Mouse (Mus musculus) lung, embryonic 15.5 days (tissue): ENCODE data around the gene Aaas. TPM values are rescaled to one million over a fixed set of nuclear protein-coding genes. Genes with fewer than 3 reads are reported as not detected.
A peak's percentile ranks its signal among the peaks of the same experiment; 100 is the strongest.

Source experiments
- ATAC-seq: fragments of 200-750 bp; cut with Nextera tagmentation; 2 replicates; pipeline ENCODE4 v1.8.0; 2017; ENCODE audit warnings: moderate number of reproducible peaks, borderline replicate concordance; ENCODE audit not compliant: low FRiP score, low TSS enrichment; ENCODE audit errors: extremely low read depth
- H3K27ac ChIP-seq: fragments of 300-500 bp; sonication (generic); 2 replicates; pipeline ENCODE4 v1.5.1; 2015; ENCODE audit warnings: moderate library complexity, mild to moderate bottlenecking, inconsistent platforms
- H3K27me3 ChIP-seq: fragments of 300-500 bp; sonication (generic); 2 replicates; pipeline ENCODE4 v1.6.1; 2015; ENCODE audit warnings: inconsistent platforms
- H3K36me3 ChIP-seq: fragments of 300-500 bp; sonication (generic); 2 replicates; pipeline ENCODE4 v1.6.1; 2015; ENCODE audit warnings: inconsistent platforms
- H3K4me1 ChIP-seq: fragments of 300-500 bp; sonication (generic); 2 replicates; pipeline ENCODE4 v1.6.1; 2015; ENCODE audit warnings: inconsistent platforms
- H3K4me2 ChIP-seq: fragments of 300-500 bp; sonication (generic); 2 replicates; pipeline ENCODE4 v1.6.1; 2015; ENCODE audit warnings: inconsistent platforms, mild to moderate bottlenecking, moderate library complexity
- H3K4me3 ChIP-seq: fragments of 300-500 bp; sonication (generic); 2 replicates; pipeline ENCODE4 v1.5.1; 2015; ENCODE audit warnings: mild to moderate bottlenecking, inconsistent platforms
- H3K9ac ChIP-seq: fragments of 300-500 bp; sonication (generic); 2 replicates; pipeline ENCODE4 v1.6.1; 2015; ENCODE audit warnings: inconsistent platforms
- H3K9me3 ChIP-seq: fragments of 300-500 bp; sonication (generic); 2 replicates; pipeline ENCODE4 v1.6.1; 2016; ENCODE audit warnings: inconsistent platforms
- WGBS: fragments of 180-500 bp; shearing (Covaris S2); methylation state at CpG from one replicate; pipeline ENCODE4 v1.1.7; 2015; 5-methylcytosine and 5-hydroxymethylcytosine counted together
- polyA plus RNA-seq: library from polyadenylated mRNA; unstranded; fragments of >200 nt; fragmentation: Nextera tagmentation; extraction: Ambion mirVana; gene quantifications from 2 replicates; pipeline ENCODE4 v1.2.1, GENCODE M21; 2015

The Aaas gene
- polyA plus RNA-seq, 1 experiment from 2014 or later, result 92.0 TPM

GRCm38 (mm10) chr15:102331610-102332015 lies 19.0 kb downstream of the Aaas start, which contains the start of gene Myg1:
Gene Myg1 (plus strand): TSS chr15:102331709.
- Histone ChIP-seq H3K4me2 (peak within 1 kb of the TSS; percentile 69), H3K36me3 (peaks cover 55% of the 10 kb centered on the region), H3K9me3 (no peaks in the 10 kb centered on the region), H3K4me3 (peak within 1 kb of the TSS; percentile 63), H3K27me3 (no peaks in the 10 kb centered on the region), H3K27ac (peak within 1 kb of the TSS; percentile 72), H3K4me1 (peaks cover 29% of the 10 kb centered on the region), H3K9ac (peak within 1 kb of the TSS; percentile 65)
- peak; percentile 92; the same call in 1 of the 2 replicates for ATAC-seq
- under 1% methylated on average over 30 of the region's 30 CpGs for WGBS

DNA sequence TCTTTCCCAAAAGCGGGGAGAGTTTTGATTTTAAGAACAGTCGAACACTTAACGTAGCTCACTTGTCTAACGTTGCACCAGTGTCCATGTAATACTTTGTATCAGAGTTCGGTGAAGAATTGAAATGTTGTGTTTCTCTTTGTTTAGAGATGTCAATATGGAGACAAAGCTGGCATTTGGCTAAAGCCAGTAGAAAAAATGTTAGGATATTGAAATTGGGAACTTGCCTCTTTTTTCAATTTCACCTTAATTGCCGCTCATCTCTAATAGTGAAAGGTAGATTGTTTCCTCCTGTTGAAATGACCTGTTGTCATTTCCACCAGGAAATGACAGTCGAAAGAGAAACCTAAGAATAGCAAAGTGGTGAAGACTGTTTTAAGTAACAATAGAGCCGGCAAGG lies 23.7 kb downstream of the Aaas start:
- peak overlapping the region; percentile 75 for H3K4me2 ChIP-seq
- 51% methylated on average over 8 of the region's 8 CpGs for WGBS
- H3K4me3 ChIP-seq, result peak overlapping the region; percentile 90
- no peak for ATAC-seq
- no peaks in the 10 kb centered on the region for H3K9me3 ChIP-seq
- no peaks in the 10 kb centered on the region for H3K27me3 ChIP-seq
- H3K9ac ChIP-seq, result peak overlapping the region; percentile 85
- H3K27ac ChIP-seq, result no peak overlapping the region
- H3K36me3 ChIP-seq, result peaks cover 45% of the 10 kb centered on the region
- H3K4me1 ChIP-seq, result peaks cover 20% of the 10 kb centered on the region

DNA sequence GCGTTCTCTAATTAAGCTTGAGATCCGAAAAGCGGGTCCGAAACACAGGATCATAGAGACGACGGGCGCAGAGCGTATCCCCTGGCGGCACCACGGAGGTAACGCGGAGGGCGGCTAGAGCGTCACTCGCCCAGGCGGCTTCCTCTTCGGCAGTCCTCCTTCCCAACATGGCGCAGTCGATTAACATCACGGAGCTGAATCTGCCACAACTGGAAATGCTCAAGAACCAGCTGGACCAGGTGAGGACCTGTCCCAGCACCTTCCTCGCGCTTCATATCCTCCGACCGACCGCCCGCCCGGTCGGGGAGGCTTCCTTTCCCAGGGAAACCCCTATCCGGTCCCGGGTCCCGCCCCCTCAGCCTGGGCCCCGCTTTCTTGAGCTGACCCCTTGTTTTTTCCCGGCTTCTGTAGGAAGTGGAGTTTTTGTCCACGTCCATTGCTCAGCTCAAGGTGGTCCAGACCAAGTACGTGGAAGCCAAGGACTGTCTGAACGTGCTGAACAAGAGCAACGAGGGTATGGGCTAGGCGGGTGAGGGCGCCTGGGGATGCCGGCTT lies 24.5 kb downstream of the Aaas start, which contains the start of gene Pfdn5:
TSS of gene Pfdn5 (plus strand) at position 95 of the 555 bp plus-strand sequence.
- H3K4me1 ChIP-seq, result peaks cover 16% of the 10 kb centered on the region
- peak within 1 kb of the TSS; percentile 85 for H3K9ac ChIP-seq
- H3K4me3 ChIP-seq, result peak within 1 kb of the TSS; percentile 90
- 0% methylated on average over 40 of the region's 40 CpGs for WGBS
- H3K4me2 ChIP-seq, result peak within 1 kb of the TSS; percentile 75
- no peaks in the 10 kb centered on the region for H3K9me3 ChIP-seq
- H3K27me3 ChIP-seq, result no peaks in the 10 kb centered on the region
- H3K36me3 ChIP-seq, result peaks cover 53% of the 10 kb centered on the region
- H3K27ac ChIP-seq, result peak within 1 kb of the TSS; percentile 71
- ATAC-seq, result peak; percentile 87

DNA sequence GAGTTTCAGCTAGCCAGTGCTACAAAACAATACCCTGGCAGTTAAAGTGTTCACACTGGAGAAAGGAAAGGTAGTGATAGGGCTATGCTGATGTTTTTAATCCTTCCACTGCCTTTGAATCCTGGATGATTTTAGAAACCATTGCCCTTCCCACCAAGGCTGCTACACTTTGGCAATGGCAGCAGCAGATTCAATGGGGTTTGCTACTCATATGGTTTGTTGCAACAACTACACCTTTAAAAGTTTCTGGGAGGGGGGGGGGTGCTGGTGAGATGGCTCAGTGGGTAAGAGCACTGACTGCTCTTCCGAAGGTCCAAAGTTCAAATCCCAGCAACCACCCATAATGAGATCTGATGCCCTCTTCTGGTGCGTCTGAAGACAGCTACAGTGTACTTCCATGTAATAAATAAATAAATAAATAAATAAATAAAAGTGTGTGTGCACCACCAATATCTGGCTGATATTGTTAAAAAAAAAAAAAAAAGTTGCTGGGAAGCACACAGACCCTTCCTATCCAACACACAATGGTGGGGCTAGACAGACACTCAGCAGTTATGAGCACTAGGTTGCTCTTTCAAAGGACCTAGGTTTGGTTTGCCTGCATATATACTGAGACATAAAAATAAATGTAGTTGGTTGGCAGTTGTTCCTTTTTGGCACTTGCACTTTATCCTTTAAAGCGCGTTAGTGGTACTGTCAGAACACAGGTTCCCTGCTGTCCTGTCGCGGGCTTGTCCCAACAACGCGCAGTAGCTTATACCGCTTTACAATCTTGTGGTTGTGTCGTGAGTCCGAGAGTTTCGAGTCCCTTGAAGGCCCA lies 25.7 kb downstream of the Aaas start:
- peaks cover 10% of the 10 kb centered on the region for H3K4me1 ChIP-seq
- H3K9me3 ChIP-seq, result no peaks in the 10 kb centered on the region
- H3K4me3 ChIP-seq, result peak overlapping the region; percentile 90; the same call in 1 of the 2 replicates
- H3K4me2 ChIP-seq, result peak overlapping the region; percentile 75
- H3K9ac ChIP-seq, result no peak overlapping the region
- H3K27ac ChIP-seq, result no peak overlapping the region
- ATAC-seq, result no peak
- H3K27me3 ChIP-seq, result no peaks in the 10 kb centered on the region
- H3K36me3 ChIP-seq, result peaks cover 57% of the 10 kb centered on the region
- WGBS, result 70% methylated on average over 12 of the region's 12 CpGs

- H3K36me3 ChIP-seq, result peaks cover 91% of the 10 kb centered on the region
- no peaks in the 10 kb centered on the region for H3K9me3 ChIP-seq
- no peaks in the 10 kb centered on the region for H3K27me3 ChIP-seq
- no peak overlapping the region for H3K9ac ChIP-seq
- no peaks in the 10 kb centered on the region for H3K4me1 ChIP-seq
- WGBS, result 84% methylated on average over 6 of the region's 6 CpGs
- ATAC-seq, result no peak
- H3K4me2 ChIP-seq, result no peak overlapping the region
- no peak overlapping the region for H3K27ac ChIP-seq
- H3K4me3 ChIP-seq, result no peak overlapping the region
Observed at GRCm38 (mm10) chr15:102316263-102316662, 34.3 kb downstream of the Aaas start.

GRCm38 (mm10) chr15:102315292-102315691 lies 35.3 kb downstream of the Aaas start:
- peaks cover 89% of the 10 kb centered on the region for H3K36me3 ChIP-seq
- H3K4me1 ChIP-seq, result no peaks in the 10 kb centered on the region
- H3K9me3 ChIP-seq, result no peaks in the 10 kb centered on the region
- WGBS, result 84% methylated on average over 8 of the region's 8 CpGs
- ATAC-seq, result no peak
- no peak overlapping the region for H3K4me3 ChIP-seq
- H3K27ac ChIP-seq, result no peak overlapping the region
- H3K4me2 ChIP-seq, result no peak overlapping the region
- H3K9ac ChIP-seq, result no peak overlapping the region
- no peaks in the 10 kb centered on the region for H3K27me3 ChIP-seq

GRCm38 (mm10) chr15:102311489-102311888 lies 39.1 kb downstream of the Aaas start:
- no peaks in the 10 kb centered on the region for H3K27me3 ChIP-seq
- no peak overlapping the region for H3K9ac ChIP-seq
- no peak overlapping the region for H3K4me2 ChIP-seq
- H3K9me3 ChIP-seq, result no peaks in the 10 kb centered on the region
- peaks cover 87% of the 10 kb centered on the region for H3K36me3 ChIP-seq
- H3K4me3 ChIP-seq, result no peak overlapping the region
- H3K27ac ChIP-seq, result 0 out of 2 replicates have a peak overlapping the region, but pooled peaks have one; percentile 17
- peaks cover 7% of the 10 kb centered on the region for H3K4me1 ChIP-seq
- no peak for ATAC-seq

- ATAC-seq, result peak; percentile 93
- Histone ChIP-seq H3K36me3 (peaks cover 87% of the 10 kb centered on the region), H3K27me3 (no peaks in the 10 kb centered on the region), H3K4me3 (no peak overlapping the region), H3K4me2 (no peak overlapping the region), H3K9ac (no peak overlapping the region), H3K4me1 (peaks cover 7% of the 10 kb centered on the region), H3K9me3 (no peaks in the 10 kb centered on the region), H3K27ac (peak overlapping the region; percentile 69)
- WGBS, result 43% methylated on average over 10 of the region's 10 CpGs
Observed at GRCm38 (mm10) chr15:102310074-102310845, 40.3 kb downstream of the Aaas start.

DNA sequence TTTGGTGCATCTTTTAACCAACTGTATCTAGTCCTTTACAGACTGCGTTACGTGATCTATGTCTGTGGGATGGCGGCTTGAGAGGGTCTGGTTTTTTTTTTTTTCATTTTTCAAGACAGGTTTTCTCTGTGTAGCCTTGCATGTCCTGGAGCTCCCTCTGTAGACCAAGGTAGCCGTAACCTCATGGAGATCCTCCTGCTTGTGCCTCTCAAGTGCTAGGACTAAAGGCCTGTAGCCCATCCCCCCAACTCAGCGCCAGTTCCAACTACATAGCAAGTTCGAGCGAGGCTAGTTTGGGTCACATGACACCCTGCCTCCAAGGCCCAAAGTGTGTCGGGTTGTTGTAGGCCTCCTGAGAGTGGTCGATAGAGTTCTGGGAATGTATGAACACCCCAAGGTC lies 41.9 kb downstream of the Aaas start:
- WGBS, result 77% methylated on average over 9 of the region's 9 CpGs

DNA sequence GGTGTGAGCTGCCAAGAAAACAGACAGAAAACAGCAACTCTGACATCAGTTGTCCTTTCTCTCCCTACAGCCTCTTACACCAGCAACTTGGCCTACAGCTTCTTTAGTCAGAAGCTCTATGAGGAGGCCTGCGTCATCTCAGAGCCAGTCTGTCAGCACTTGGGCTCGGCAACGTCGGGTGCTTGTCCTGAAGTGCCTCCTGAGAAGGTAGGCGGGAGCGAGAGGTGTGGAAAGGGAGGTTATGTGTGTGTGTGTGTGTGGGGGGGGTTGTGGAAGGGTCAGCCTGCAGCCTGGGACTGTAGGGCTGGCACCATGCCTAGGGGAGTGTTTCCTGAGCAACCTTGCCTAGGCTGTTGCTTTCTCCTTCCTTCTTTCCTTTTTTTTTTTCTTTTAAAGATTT lies 48.0 kb downstream of the Aaas start:
- no peak overlapping the region for H3K4me3 ChIP-seq
- no peak overlapping the region for H3K4me2 ChIP-seq
- peak; percentile 52; the same call in 1 of the 2 replicates for ATAC-seq
- peaks cover 83% of the 10 kb centered on the region for H3K36me3 ChIP-seq
- H3K27ac ChIP-seq, result no peak overlapping the region
- 51% methylated on average over 6 of the region's 6 CpGs for WGBS
- no peaks in the 10 kb centered on the region for H3K27me3 ChIP-seq
- H3K9me3 ChIP-seq, result no peaks in the 10 kb centered on the region
- H3K9ac ChIP-seq, result no peak overlapping the region
- 0 out of 2 replicates have a peak, but pooled peaks cover 2% of the 10 kb centered on the region for H3K4me1 ChIP-seq

More for the DNA sequence above, 41.9 kb downstream of the Aaas start:
- Histone ChIP-seq H3K9ac (no peak overlapping the region), H3K36me3 (peaks cover 87% of the 10 kb centered on the region), H3K9me3 (no peaks in the 10 kb centered on the region), H3K4me2 (no peak overlapping the region), H3K4me3 (no peak overlapping the region), H3K27ac (0 out of 2 replicates have a peak overlapping the region, but pooled peaks have one; percentile 12), H3K4me1 (peaks cover 7% of the 10 kb centered on the region), H3K27me3 (no peaks in the 10 kb centered on the region)
- no peak for ATAC-seq

DNA sequence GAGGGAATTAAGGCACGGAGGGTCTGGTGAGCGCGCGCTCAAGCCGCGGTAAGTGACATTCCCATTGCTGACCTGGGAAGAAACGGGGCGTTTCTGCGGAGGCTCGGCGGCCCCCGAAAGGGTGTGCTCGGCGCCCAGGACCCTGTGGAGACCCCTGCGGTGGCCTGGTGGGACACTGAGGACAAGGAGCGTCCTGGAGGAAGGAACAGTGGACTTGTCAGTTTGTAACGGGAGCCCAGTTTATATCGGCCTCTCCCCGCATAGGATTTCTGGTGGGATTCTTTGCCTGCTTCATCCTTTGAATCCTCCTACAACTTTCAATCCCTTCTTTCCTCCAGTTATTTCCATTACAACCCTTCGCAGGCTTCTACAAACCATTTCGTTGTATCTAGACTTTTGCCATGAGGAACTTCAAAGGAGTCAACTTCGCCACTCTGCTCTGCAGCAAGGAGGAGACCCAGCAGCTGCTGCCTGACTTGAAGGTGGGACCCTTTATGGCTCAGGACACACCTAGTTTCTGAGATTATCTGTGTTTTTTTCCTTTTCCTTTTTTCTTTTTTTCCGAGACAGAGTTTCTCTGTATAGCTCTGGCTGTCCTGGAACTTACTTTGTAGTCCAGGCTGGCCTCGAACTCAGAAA lies 54.1 kb downstream of the Aaas start:
- Histone ChIP-seq H3K36me3 (peaks cover 31% of the 10 kb centered on the region), H3K4me1 (peaks cover 10% of the 10 kb centered on the region), H3K9me3 (no peaks in the 10 kb centered on the region), H3K4me3 (peak overlapping the region; percentile 82), H3K4me2 (peak overlapping the region; percentile 82), H3K9ac (peak overlapping the region; percentile 62), H3K27me3 (no peaks in the 10 kb centered on the region), H3K27ac (no peak overlapping the region; the same call in none of the 2 replicates)
- ATAC-seq, result no peak; the same call in 1 of the 2 replicates
- WGBS, result 3% methylated on average over 24 of the region's 24 CpGs
